Mouse (Mus musculus) brain, embryonic 14.5 days (tissue): Measurements from ENCODE around the gene Nme9. TPM values are rescaled to one million over a fixed set of nuclear protein-coding genes. Genes with fewer than 3 reads are reported as not detected.
A peak's percentile ranks its signal among the peaks of the same experiment; 100 is the strongest.

Source experiments
- DNase-seq: peaks from one replicate; pipeline ENCODE4 v3.0.0-alpha.2; 2011; ENCODE audit warnings: low read depth
- CTCF ChIP-seq: fragments of 200-500 bp; IDR thresholded peaks from 2 replicates; pipeline ENCODE4 v1.5.1; 2012; ENCODE audit warnings: inconsistent platforms, mild to moderate bottlenecking, moderate library complexity, borderline replicate concordance; ENCODE audit not compliant: insufficient read depth, insufficient read length; ENCODE audit errors: extremely low read depth
- POLR2A ChIP-seq: fragments of 200-500 bp; IDR thresholded peaks from 2 replicates; pipeline ENCODE4 v1.6.1; 2012; ENCODE audit warnings: mild to moderate bottlenecking, inconsistent platforms, borderline replicate concordance; ENCODE audit not compliant: poor library complexity, insufficient read depth, insufficient read length, severe bottlenecking; ENCODE audit errors: extremely low read depth
- polyA plus RNA-seq: library from polyadenylated mRNA; depleted of rRNA; stranded (reverse); fragments of >200 nt; gene quantifications from 2 replicates; pipeline ENCODE4 v1.2.3, GENCODE M21; 2012

Nme9 gene
- polyA plus RNA-seq, 1 experiment: 0.56 TPM

GRCm38 (mm10) chr9:99437031-99437764 lies 14.1 kb upstream of the Nme9 start, which contains the start of gene Mras:
Mras (minus strand) TSS chr9:99437381.
- DNase-seq: no peak
- TF ChIP-seq CTCF (no peak), POLR2A (no peak)

DNA sequence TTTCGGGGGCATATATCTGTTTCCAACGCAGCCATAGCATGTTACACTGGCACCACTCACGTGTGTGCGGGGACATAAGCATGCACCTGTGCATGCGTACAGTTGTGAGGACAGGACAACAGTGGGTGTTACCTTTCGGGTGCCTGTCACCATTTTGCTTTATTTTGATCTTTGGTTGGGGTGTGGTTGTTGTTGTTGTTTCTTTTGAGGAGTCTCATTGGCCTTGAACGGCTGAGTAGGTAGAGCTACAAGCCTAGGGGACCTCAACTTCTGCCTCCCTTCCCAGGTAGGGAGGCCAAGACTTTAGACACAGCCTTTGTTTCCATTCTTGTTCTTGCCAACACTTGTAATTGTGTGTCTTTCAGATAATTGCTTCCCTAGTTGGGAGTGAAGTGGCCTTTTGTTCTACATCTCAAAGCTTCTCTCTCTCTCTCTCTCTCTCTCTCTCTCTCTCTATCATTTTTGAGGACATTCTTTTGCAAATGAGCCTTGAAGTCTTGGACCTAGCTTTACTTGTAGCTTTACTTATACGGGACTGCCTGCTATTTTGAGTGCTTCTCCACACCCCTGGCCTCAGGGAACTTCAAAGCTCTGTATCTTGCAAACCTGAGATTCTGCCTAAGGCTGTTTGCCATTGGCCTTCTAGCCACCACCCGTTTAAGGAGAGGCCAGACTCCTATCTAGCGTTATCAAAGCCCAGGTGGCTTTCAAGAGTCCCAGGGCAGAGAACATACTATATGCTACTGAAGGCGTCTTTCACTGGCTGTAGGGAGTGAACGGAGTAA lies 13.3 kb upstream of the Nme9 start:
- DNase-seq: no peak
- TF ChIP-seq POLR2A (no peak), CTCF (no peak)

- TF ChIP-seq POLR2A (no peak), CTCF (no peak)
- DNase-seq: no peak
Measured at GRCm38 (mm10) chr9:99439064-99439463, 12.2 kb upstream of the Nme9 start.

- DNase-seq: peak; percentile 40
- TF ChIP-seq POLR2A (no peak), CTCF (no peak)
Measured at GRCm38 (mm10) chr9:99440941-99441340, 10.3 kb upstream of the Nme9 start.

- TF ChIP-seq POLR2A (no peak), CTCF (no peak)
- DNase-seq: no peak
Measured at GRCm38 (mm10) chr9:99441647-99442433, 9.4 kb upstream of the Nme9 start.

DNA sequence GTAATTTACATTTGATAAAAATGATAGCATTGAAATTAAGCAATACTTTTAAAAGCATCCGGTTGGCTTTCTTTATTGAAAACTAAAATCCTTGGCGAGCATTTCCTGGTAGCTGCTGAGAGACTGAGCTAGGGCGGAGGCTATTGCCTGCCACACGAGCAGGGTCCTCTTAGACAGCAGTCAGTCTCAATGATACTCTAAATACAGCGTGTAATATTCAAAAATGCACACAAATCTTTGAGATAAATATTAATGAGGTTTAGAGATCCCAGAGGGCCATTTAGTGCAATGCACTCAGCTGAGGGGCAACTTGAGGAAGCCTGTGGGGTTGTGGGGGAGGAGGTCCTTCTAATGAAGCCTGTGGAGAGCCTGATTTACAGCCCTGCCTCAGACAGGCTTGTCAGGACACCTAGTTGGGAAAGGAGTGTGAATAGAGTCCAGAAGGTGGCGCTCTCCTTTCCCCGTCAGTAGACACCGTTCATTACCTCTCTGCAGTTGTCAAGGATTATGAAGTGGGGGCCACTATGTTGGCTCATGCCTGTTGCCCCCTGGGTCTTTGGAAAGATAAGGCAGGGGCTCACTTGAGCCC lies 6.6 kb upstream of the Nme9 start:
- peak; percentile 74 for DNase-seq
- TF ChIP-seq CTCF (peak; percentile 52; the same call in 1 of the 2 replicates), POLR2A (no peak)

DNA sequence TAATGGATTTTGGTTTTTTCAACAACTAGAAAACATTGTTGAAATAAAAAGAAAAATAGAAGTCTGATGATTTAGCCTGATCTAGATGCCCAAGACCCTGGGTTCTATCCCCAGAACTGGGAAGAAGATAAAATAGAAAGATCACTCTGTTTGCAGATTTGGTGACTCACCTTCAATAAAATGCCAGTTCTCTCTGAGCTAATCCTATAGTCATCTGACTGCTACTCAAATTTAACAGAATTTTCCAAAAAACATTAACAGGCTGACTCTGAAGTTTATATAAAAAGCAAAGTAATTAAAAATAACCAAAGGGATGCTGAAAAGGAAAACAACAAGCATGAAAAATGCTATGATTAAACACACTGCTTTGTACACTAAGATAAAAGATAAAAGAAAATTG lies 5.0 kb upstream of the Nme9 start:
- no peak for TF ChIP-seq POLR2A
- no peak for DNase-seq

- TF ChIP-seq POLR2A (no peak), CTCF (no peak)
- DNase-seq: peak; percentile 47
Measured at GRCm38 (mm10) chr9:99447323-99447722, 4.0 kb upstream of the Nme9 start.

DNA sequence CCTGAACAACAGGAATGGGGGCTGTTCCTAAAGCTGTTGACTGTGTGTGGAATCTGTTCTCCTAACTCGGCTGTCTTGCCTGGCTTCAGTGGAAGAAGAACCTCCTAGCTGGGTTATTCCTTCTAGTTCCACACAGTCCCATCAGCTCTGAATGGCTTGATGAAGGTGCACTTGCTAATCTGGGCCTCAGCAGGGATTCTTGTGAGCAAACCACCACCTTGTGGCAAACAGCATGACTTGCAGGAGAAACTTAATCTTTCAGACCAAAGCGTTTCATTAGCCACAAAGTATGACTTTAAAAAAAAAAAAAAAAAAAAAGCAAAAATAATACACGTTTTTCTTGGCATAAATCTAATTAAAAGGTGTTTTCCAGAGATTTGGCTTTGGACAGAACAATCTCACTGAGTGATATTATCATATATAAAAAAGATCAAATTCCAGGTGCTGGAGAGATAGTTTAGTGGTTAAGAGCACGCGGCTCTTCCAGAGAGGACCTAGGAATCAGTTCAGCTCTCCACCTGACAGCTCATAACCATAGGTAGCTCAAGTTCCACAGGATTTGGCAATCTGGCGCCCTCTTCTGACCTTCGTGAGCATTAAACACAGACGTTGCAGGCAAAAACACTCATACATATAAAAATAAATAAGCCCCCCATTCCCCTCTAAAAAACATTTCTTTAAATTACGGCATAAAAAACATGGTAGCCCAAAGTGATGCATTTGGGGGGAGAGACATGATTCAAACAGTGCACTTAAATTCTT lies 1.2 kb upstream of the Nme9 start:
- TF ChIP-seq POLR2A (no peak), CTCF (peak; percentile 49; the same call in 1 of the 2 replicates)
- DNase-seq: peak; percentile 76

DNA sequence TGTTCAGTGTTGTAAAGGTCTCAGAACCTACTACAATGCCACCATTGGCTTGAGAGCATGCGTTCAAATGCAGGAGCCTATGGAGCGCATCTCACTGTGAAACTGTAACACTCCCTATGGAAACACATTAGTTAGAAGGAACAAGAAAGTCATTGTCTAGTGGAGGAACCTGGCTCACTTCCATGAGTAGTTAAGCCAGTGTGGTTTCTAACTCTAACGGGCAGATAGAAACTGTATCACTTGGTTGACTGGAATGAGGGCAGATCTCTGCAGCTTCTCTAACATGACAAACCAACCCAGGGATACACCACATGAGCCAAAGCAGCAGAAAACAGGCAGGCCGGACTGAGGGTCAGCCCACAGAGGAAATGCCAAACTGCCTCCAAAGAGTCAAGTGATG lies 2.9 kb downstream of the Nme9 start:
- TF ChIP-seq POLR2A (no peak), CTCF (no peak)
- DNase-seq: no peak
